Mouse (Mus musculus): ENCODE measurements around the gene A530016L24Rik.

A530016L24Rik gene

GRCm38 (mm10) chr12:112503003-112503771 is 13.9 kb downstream of the A530016L24Rik start:
- no peak for DNase-seq

- DNase-seq, result no peak
Observed at GRCm38 (mm10) chr12:112506267-112506666, 17.0 kb downstream of the A530016L24Rik start.

- no peak for DNase-seq
Observed at GRCm38 (mm10) chr12:112507264-112507663, 18.0 kb downstream of the A530016L24Rik start.

GRCm38 (mm10) chr12:112507984-112508383 is 18.7 kb downstream of the A530016L24Rik start:
- no peak for DNase-seq

GRCm38 (mm10) chr12:112510365-112510732 is 21.1 kb downstream of the A530016L24Rik start:
- no peak for DNase-seq

- DNase-seq, result peak in 1 of 2 experiments; percentile 66
Observed at GRCm38 (mm10) chr12:112510733-112511372, 21.6 kb downstream of the A530016L24Rik start.

GRCm38 (mm10) chr12:112514897-112515296 is 25.6 kb downstream of the A530016L24Rik start:
- DNase-seq, result no peak

GRCm38 (mm10) chr12:112516697-112517337 is 27.6 kb downstream of the A530016L24Rik start, which contains the start of gene Tmem179:
Gene Tmem179, minus strand, starts transcription at chr12:112516747.
- DNase-seq, result peak; percentile 80 to 85

- DNase-seq, result no peak
Observed at GRCm38 (mm10) chr12:112518105-112518504, 28.9 kb downstream of the A530016L24Rik start.

GRCm38 (mm10) chr12:112533758-112534157 is 44.5 kb downstream of the A530016L24Rik start:
- DNase-seq, result no peak

- no peak for DNase-seq
Observed at GRCm38 (mm10) chr12:112537233-112537632, 48.0 kb downstream of the A530016L24Rik start.

GRCm38 (mm10) chr12:112538356-112538755 is 49.1 kb downstream of the A530016L24Rik start:
- DNase-seq, result no peak

- DNase-seq, result no peak
Observed at GRCm38 (mm10) chr12:112539466-112539965, 50.3 kb downstream of the A530016L24Rik start.

- no peak for DNase-seq
Observed at GRCm38 (mm10) chr12:112540321-112540720, 51.1 kb downstream of the A530016L24Rik start.

GRCm38 (mm10) chr12:112541483-112542091 is 52.3 kb downstream of the A530016L24Rik start:
- DNase-seq, result no peak

GRCm38 (mm10) chr12:112542257-112542919 is 53.1 kb downstream of the A530016L24Rik start:
- peak; percentile 19 to 25 for DNase-seq

- peak; percentile 88 to 96 for DNase-seq
Observed at GRCm38 (mm10) chr12:112542920-112543300, 53.7 kb downstream of the A530016L24Rik start.

GRCm38 (mm10) chr12:112543941-112544340 is 54.7 kb downstream of the A530016L24Rik start:
- DNase-seq, result no peak

- peak in 1 of 2 experiments; percentile 23 for DNase-seq
Observed at GRCm38 (mm10) chr12:112544946-112545701, 55.9 kb downstream of the A530016L24Rik start.

- DNase-seq, result no peak
Observed at GRCm38 (mm10) chr12:112546110-112546509, 56.9 kb downstream of the A530016L24Rik start.

- no peak for DNase-seq
Observed at GRCm38 (mm10) chr12:112549287-112549686, 60.0 kb downstream of the A530016L24Rik start.

All from kidney, postnatal 36 days (tissue).